Mouse (Mus musculus): Measurements from ENCODE around the gene Il9r.

The Il9r gene

DNA sequence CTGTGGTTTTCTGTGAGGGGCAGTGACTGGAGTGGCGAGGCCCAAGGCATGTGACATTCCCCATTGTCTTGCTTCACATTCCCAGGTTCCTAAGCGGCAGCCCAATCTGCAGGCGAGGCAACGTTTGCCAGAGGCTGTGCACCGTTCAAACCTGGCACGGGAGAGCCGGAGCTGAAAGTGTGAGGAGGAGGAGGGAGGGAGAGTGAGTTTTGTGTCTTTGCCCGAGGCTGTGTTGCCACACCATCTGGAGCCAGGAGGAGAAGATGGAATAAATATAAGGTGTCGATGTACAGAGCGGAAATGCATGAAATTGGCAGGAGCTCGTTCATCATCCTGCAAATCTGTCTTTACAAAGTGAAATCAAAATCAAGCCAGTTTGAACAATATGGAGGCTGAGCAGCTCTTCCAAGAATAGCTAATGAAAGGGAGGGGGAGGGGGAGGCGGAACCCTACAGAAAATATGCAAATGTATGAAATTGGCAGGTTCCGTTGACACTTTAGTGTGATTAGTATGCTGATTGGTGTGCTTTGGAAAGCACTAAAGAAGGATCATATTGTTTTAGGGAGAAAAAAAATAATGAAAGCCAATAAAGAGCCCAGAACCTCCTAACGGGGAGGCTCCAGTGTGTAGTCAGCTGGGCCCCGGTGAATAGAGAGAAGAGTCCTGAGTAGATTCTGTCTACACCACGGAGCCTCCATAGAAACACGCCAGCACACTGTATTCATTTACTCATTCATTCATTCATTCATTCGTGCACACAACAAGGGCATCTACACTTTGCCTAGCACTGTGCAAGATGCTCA, 42.1 kb downstream of the Il9r start:
- no peak for DNase-seq (ENCODE audit: low spot score)

DNA sequence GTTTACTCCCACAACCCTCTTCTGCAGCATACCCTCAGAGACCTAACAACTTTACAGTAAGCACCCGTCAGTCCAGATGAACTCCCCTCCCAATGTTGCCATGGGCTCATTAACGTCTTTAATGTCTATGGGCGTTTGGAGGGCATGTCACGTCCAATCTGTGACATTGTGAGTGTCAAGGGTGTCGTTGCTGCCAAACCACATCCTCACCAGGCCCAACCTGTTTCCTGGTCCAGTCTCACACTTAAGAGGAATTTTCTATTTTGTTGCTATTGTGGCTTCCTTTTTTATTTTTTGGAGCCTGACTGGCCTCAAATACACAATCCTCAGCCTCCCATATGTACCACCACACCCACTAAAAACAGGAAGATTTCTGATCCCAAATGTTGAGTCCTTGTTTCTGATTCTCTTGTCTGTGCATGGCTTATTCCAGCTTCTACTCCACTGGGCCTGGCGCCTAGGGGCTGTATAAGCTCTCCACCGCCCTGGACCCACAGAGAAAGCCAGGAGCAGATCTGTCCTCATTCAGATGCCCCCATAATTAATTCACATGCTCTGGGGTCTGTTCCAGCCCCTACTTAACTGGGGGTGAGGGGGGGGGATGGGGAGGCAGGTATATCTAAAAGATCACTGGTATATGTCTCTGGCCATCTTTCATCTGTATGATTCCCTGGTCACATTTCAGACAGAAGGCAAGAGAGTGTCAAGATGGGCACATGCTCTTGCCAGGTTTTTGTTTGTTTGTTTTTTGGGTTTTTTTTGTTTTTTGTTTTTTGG, 43.0 kb downstream of the Il9r start:
- no peak for DNase-seq (ENCODE audit: low spot score)

DNA sequence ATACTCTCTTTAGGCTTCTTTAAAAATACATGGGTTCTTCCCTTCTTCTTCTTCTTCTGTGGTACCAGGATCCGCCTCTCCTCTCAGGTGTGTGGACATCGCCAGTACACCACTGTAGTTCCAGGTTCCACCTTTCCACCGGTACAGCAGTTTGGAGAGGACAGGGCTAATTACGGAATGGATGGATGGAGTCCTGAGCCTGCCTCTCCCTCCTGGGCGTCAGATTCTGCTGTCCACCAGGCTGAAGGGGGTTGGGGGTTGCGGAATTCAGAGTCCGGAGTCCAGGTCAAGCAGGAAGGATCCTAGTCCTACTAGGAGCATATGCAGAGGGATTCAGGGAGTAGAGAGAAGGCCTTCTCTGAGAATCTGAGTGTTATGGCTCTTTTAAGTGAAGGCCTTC, 46.9 kb downstream of the Il9r start:
- DNase-seq (ENCODE audit: low spot score) = no peak

DNA sequence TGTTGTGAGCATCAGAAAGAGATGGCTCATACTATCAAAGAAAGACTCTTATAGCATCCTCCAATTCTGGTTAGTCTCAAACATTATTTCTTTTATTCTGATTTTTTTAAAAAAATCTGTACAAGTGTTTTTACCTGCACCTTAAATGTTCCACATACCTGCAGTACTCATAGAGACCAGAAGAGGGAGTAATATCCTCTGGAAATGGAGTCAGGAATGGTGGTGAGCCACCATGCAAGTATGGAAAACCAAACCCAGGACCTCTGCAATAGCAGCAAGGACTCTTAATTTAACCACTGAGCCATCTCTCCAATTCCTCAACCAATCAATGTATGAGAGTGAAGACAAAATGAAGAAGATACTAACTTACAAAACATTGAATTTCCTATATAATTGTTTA, 47.3 kb downstream of the Il9r start:
- no peak for DNase-seq (ENCODE audit: low spot score)

DNA sequence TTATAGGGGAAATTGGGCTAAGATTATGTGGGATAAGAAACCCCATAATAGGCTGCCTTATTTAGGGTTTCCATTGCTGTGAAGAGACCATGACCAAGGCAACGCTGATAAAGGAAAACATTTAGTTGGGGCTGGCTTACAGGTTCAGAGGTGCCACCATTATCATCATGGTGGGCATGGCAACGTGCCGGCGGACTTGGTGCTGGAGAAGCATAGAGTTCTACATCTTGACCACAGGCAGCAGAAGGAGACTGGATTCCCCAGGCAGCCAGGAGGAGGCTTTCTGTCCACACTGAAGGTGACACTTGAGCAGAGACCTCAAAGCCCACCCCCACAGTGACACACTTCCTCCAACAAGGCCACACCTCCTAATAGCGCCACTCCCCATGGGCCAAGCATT, 48.8 kb downstream of the Il9r start:
- no peak for DNase-seq (ENCODE audit: low spot score)

DNA sequence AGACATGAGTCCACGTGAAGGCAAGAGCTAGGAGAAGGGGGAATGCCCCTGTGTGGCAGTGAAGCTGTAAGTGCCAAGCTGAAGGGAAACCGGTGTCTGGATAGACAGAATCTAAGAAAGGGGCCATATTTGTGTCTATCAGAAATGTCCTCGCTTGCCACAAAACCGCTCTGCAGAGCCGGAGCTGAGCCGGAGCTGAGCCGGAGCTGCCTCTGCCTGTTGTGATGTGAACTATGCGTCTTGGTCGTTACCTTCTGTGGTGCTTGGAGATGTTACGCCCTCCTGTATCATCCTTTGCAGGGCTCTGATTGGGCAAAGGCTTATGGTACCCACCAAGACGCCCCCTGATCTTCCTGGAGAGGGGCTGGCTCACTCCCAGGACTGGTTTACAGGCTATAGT, 50.5 kb downstream of the Il9r start:
- no peak for DNase-seq (ENCODE audit: low spot score)

DNA sequence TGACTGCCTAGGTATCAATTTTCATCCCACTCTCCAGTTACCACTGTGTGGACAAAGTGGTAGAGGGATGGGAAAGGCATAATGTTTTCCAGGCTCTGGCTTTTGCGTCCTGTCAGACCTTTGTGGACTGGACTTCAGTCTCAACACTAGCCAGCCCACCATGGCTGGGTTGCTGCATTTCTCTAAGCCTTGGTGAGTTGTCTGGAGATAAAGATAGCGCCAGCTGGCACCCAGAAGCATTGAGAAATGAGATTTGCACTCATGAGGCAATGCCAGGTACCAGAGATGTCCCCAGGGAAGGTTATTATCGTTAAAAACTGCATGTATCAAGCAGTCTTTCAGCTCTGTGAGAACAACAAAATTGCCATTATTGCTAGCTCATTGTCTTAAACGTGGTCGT, 57.3 kb downstream of the Il9r start:
- DNase-seq (ENCODE audit: low spot score) = no peak

DNA sequence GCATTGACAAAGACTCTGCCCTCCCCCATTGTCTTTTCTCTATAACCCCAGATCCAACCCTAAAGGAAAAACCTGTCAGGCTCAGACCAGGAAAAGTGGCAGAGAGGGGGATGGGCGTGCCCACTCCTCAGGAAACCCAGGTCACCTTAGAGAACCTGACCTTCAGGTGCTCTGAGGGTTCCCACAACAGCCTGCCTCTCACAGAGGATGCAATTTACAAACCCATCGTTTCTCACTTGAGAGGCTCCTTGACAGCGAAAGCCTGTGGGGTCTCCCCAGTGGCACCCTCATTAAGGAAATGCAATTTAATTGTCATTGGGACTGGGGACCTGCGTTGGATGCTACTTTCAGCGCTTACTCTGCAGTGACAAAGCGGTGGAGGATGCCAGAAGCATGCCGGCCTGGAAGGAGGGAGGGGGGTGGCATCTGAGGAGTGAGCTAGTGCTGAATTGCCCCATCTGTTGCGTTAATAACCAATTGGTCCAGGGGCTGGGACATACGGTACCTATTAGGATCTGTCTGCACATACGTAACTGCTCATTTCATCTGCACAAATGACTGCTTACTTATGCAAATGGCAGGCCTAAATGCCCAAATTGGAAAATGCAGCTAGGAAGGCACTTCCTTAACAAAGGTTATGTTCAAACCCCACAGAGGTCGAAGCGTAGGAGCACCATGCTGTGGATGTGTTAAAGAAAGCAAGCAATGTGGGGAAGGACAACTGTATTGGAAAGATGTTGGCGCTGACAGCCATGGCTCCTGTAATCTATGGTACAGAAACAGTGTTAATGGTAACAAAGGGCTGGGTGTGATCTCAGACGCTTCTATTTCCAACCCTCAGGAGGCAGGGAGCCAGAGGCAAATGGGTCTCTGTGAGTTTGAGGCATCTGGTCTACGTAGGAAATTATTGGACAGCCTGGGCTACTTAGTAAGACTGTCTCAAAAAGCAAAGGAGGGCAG, 58.2 kb downstream of the Il9r start:
- DNase-seq (ENCODE audit: low spot score) = no peak

DNA sequence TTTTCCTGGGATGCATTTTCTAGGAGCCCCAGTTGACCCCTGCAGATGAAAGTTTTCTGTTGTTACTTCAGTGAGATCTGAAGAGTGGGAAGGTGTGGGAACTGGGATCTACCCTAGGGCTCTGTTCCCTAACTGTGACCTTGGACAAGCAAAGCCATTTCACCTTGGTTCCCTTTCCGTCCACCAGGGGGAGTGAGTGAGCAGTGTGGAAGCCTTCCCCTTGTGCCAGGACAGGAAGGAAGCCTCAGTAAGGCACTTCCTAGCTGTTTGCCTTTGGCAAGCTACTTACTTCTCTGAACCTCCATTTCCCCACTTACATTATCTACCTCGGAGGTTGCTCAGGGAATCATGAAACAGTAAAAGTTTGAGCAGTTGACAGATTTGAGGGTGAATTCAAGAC, 59.0 kb downstream of the Il9r start:
- peak; percentile 55 for DNase-seq (ENCODE audit: low spot score)

DNA sequence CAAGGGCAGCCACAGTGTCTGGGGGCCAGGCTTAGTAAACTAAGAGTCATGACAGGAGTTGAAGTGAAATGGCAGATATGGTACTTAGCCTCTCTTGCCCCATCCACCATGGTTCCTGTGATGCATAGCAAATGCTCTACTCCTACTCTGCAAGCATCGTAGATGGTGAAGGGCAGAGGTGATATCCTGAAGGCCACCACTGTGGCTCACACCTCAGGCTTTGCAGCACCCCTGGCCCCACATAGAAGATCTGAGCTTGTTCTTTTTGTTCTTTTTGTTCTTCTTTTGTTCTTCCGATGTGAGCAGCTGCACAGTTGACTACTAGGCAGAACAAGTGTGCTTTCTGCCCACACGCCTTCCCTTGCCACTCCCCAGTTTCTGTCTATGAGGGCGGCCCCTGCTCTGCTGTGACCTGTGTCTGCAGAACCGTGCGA, 60.5 kb downstream of the Il9r start:
- DNase-seq (ENCODE audit: low spot score) = no peak

DNA sequence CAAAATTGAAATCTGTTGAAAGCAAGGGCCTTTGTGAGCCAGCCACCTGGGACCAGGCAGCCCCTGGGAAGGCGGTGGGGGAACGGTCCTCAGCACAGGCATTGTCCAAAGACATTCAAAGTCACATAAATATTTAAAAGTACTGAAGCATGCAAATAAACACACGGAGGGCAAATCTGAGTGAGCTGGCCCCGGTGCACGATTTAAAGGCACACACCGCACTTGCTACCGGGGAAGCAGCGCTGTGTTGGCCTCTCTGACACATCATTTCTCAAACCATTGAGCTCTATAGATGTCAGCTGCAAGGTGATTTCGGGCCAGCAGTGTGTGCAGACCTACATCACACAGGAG, 61.5 kb downstream of the Il9r start:
- peak; percentile 15 for DNase-seq (ENCODE audit: low spot score)

DNA sequence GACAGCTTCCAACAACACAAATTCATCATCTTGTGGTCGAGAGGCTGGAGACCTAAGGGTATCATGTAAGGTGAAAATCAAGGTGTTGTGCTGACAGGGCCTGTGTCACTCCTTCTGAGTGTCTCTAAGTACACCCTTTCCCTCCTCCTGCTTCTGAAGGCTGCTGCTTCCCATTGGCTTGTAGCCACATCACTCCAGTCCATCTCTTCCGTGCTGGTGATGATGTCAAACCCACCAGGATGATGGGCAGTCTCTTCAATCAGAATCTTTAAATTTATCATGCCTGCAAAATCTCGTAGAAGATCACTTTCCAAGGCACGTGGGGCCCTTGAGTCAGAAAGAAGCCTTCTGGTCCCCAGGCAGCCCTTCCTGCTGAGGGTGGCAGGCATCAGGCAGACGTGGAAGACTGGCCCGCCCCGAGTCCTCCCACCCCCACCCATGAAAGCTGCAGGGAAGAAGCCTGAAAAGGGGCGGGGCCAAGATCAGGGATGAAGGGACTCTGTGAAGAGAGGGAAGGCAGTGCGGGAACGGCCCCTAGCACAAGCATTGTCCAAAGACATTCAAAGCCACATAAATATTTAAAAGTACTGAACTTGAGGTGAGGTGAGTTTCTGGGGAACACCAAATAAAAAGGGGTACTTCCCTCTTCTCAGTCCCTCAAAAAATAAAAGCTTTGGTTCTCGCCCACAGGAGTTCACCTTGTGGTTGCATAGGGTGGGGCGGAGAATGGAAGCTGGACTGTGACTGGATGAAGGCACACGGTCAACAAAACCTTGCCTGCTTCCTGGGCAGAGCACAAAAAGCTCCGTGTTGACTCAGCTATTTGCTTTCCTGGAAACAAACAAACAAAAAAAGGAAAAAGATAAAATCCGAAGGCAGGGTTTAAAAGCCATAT, 62.1 kb downstream of the Il9r start:
- DNase-seq (ENCODE audit: low spot score) = peak; percentile 21

Data from lung, postnatal 25 days (tissue).